Mouse (Mus musculus): ENCODE measurements at regions not wholly inside any gene's neighbourhood (a gene's known extent, or its start where the extent isn't known, plus 50 kb on each side); places are given as distances from the start of the nearest gene placed in this dataset.
"Not testable (repeated sequence)": the region's sequence is repeated elsewhere in the genome, so short reads cannot be mapped to it uniquely, and the experiment has no call there.

DNA sequence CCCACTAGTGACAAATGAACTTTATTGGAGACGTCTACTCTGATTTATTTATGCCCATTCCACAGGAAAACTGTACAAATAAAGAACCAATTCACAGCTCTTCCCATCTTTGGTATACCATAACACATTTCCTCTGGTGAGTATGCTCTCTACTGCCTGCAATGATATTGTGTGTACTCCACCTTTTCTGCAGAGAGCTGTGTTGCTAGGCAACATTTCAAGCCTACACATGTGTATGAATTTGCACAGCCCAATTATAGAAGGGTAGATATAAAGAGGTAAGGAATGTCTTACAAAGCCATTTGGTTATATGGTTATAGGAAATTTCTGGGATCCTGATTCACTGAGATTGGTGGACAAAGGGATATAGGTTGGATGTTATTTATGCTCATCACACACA is 227.4 kb downstream of the 4931408C20Rik start:
- TF ChIP-seq CTCF (IDR thresholded peaks at IDR 0.05; ENCODE audit: low read depth), result no peak
- WGBS, result 93% methylated on average over 1 of the region's 1 CpGs
- no peak for ATAC-seq

DNA sequence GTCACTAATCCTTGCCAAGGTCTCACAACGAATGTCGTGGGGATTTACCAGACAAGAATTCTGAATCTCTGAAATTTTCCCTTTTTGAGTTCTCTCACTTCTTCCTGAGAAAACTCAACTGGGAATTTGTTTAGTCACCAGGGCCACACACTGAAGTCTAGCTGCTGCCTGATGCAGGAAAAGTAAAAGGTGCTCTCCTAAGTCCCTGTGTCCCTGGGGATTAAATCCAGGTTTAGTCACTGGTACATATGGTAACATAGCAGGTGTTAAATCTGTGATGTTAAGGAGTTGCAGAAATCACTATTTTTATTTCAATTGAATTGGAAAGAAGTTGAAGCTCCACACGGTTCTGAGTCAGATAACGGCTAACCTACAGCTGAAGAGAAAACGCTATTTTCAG is 260.9 kb downstream of the 4931408C20Rik start:
- Histone ChIP-seq H3K9ac (replicated peaks; ENCODE audit: low read length) (no peak overlapping the region), H3K4me3 (ENCODE audit: low read length) (no peak overlapping the region), H3K27ac (no peak overlapping the region), H3K4me2 (ENCODE audit: low read depth, low read length) (no peak overlapping the region), H3K9me3 (ENCODE audit: low read length) (no peaks in the 10 kb centered on the region), H3K27me3 (ENCODE audit: insufficient read depth, low read length) (no peaks in the 10 kb centered on the region), H3K36me3 (ENCODE audit: insufficient read depth, low read length) (no peaks in the 10 kb centered on the region), H3K4me1 (ENCODE audit: insufficient read depth, low read length) (no peaks in the 10 kb centered on the region)
- ATAC-seq (no peak), DNase-seq (ENCODE audit: low spot score) (no peak)
- 83% methylated on average over 5 of the region's 5 CpGs for WGBS
- TF ChIP-seq CTCF (IDR thresholded peaks at IDR 0.05; ENCODE audit: low read depth), result no peak

More for the DNA sequence above, 227.4 kb downstream of the 4931408C20Rik start:
- Histone ChIP-seq H3K4me2 (ENCODE audit: low read depth, low read length) (no peak overlapping the region), H3K4me3 (ENCODE audit: low read length) (no peak overlapping the region), H3K27ac (no peak overlapping the region), H3K9ac (replicated peaks; ENCODE audit: low read length) (no peak overlapping the region), H3K36me3 (ENCODE audit: insufficient read depth, low read length) (no peaks in the 10 kb centered on the region), H3K9me3 (ENCODE audit: low read length) (no peaks in the 10 kb centered on the region), H3K4me1 (ENCODE audit: insufficient read depth, low read length) (no peaks in the 10 kb centered on the region), H3K27me3 (ENCODE audit: insufficient read depth, low read length) (no peaks in the 10 kb centered on the region)
- DNase-seq (ENCODE audit: low spot score), result no peak

DNA sequence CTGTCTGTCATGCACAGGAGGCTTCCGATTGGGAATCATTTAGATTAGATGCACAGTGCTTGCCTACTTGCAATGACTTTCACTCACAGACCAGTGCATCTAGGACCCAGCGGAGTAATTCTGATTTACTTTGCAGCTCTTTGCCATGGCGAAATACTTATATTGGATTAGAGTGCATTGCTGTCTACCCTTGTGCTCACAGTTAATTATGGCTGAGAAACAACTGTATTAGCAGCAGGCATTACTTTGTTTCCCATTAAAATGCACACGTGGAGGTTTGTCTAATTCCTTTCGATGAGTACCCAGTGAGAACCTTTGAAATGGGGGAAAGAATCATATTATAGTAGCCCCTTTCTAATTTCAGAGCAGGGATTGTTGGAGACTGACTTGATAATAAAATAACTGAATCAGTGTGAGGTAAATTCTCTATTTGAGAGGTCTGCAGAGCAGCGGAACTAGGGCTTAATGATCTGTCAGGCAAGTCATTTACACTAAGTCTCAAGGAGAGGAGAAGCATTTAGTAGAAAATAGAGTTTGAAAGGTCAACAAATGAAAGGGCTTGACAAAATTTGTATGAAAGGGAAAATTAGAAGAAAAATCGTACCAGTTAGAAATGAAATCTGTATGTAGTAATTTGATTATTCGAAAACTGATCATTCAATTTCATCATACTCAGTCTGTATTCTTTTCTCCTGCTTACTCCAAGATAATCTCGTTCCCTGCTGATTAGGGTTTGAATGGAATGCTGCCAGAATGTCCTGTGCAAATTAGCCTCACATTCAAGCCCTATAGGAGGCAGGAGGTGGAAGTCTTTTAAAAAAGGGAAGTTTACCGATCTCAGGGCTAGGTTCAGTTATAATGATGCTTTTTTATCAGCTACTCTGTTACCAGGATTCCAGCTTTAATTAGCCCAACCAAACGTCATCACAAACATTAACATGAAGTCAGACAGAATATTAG is 299.0 kb downstream of the 4931408C20Rik start:
- DNase-seq (ENCODE audit: low spot score) (peak; percentile 13), ATAC-seq (no peak)
- WGBS, result 29% methylated on average over 11 of the region's 11 CpGs
- Histone ChIP-seq H3K9me3 (ENCODE audit: low read length) (no peaks in the 10 kb centered on the region), H3K27ac (no peak overlapping the region), H3K4me2 (ENCODE audit: low read depth, low read length) (no peak overlapping the region), H3K9ac (replicated peaks; ENCODE audit: low read length) (no peak overlapping the region), H3K4me1 (ENCODE audit: insufficient read depth, low read length) (no peaks in the 10 kb centered on the region; the same call in 1 of the 2 replicates), H3K36me3 (ENCODE audit: insufficient read depth, low read length) (no peaks in the 10 kb centered on the region), H3K4me3 (ENCODE audit: low read length) (no peak overlapping the region), H3K27me3 (ENCODE audit: insufficient read depth, low read length) (no peaks in the 10 kb centered on the region)
- no peak for TF ChIP-seq CTCF (IDR thresholded peaks at IDR 0.05; ENCODE audit: low read depth)

DNA sequence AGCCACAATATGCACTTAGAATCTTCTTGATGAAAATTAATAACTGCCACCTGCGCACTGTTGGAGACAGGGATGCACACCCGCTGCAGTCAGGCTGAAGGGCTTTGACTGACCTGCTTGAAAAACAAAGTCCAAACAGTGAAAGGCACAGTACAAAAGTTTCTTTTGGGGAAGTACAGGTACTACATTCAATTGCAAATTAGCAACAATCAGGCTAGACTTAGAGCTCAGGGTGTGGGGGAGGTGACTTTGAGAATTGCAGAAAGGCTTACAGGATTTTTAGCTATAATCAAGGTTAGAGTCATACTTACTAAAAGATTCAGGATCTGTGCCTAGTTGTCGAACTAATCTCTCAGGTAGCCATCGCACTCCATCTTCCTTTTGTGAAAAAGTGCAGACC is 346.7 kb downstream of the 4931408C20Rik start:
- ATAC-seq, result no peak

DNA sequence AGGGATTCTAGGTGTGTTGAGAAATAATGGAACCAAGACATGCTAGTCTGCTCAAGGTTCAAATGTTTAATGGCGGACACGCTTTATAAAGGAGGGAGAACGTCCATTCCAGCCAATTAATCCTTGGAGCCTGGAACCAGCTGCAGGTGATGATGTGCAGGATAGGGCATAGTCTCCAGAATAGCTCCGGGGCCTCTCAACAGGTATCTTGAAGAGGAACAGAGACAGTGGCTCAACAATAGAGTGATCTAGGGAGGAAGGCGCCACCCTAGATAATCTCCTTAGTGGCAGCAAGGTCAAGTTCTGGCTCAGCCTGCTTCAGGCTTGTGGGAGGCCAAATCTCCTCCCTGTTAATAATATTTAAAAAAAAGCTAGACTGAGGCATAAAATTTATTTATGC is 347.4 kb downstream of the 4931408C20Rik start:
- not testable (repeated sequence) for H3K4me3 ChIP-seq (ENCODE audit: low read length); H3K27me3 ChIP-seq (ENCODE audit: insufficient read depth, low read length); H3K4me1 ChIP-seq (ENCODE audit: insufficient read depth, low read length); H3K4me2 ChIP-seq (ENCODE audit: low read depth, low read length); H3K9me3 ChIP-seq (ENCODE audit: low read length); H3K9ac ChIP-seq (replicated peaks; ENCODE audit: low read length); H3K36me3 ChIP-seq (ENCODE audit: insufficient read depth, low read length); DNase-seq (ENCODE audit: low spot score); H3K27ac ChIP-seq; ATAC-seq
- 90% methylated on average over 5 of the region's 5 CpGs for WGBS

More for the DNA sequence above, 346.7 kb downstream of the 4931408C20Rik start:
- no peak overlapping the region for H3K4me3 ChIP-seq (ENCODE audit: low read length)
- H3K9me3 ChIP-seq (ENCODE audit: low read length), result no peaks in the 10 kb centered on the region
- H3K4me2 ChIP-seq (ENCODE audit: low read depth, low read length), result no peak overlapping the region
- no peaks in the 10 kb centered on the region for H3K4me1 ChIP-seq (ENCODE audit: insufficient read depth, low read length)
- H3K27me3 ChIP-seq (ENCODE audit: insufficient read depth, low read length), result no peaks in the 10 kb centered on the region
- no peak for TF ChIP-seq CTCF (IDR thresholded peaks at IDR 0.05; ENCODE audit: low read depth)
- no peak for DNase-seq (ENCODE audit: low spot score)
- no peak overlapping the region for H3K9ac ChIP-seq (replicated peaks; ENCODE audit: low read length)
- H3K27ac ChIP-seq, result no peak overlapping the region
- H3K36me3 ChIP-seq (ENCODE audit: insufficient read depth, low read length), result no peaks in the 10 kb centered on the region
- WGBS, result 95% methylated on average over 4 of the region's 4 CpGs

DNA sequence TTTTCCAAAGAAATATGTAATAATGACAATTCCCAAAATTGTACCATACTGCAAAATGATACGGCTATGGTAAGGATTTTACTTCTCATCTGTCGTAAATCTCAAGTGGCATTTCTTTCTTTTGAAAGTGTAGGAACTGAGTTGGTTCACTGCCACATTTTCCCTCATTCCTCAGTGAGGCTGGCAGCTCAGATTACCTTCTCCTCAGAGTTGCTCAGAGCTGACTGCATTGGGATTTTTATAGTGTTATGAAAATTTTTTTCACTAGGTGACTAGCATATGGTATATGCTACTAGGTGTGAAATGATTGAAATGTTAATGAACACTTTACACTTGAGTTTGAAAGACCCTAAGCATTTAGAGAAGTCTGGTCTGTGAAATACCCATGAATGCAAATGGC is 397.7 kb downstream of the 4931408C20Rik start:
- DNase-seq (ENCODE audit: low spot score) (no peak), ATAC-seq (no peak)
- H3K36me3 ChIP-seq (ENCODE audit: insufficient read depth, low read length), result no peaks in the 10 kb centered on the region
- no peaks in the 10 kb centered on the region for H3K4me1 ChIP-seq (ENCODE audit: insufficient read depth, low read length)
- no peak overlapping the region for H3K4me3 ChIP-seq (ENCODE audit: low read length)
- TF ChIP-seq CTCF (IDR thresholded peaks at IDR 0.05; ENCODE audit: low read depth), result no peak
- H3K4me2 ChIP-seq (ENCODE audit: low read depth, low read length), result no peak overlapping the region
- no peaks in the 10 kb centered on the region for H3K27me3 ChIP-seq (ENCODE audit: insufficient read depth, low read length)
- H3K27ac ChIP-seq, result no peak overlapping the region
- H3K9me3 ChIP-seq (ENCODE audit: low read length), result no peaks in the 10 kb centered on the region
- 91% methylated on average over 2 of the region's 2 CpGs for WGBS
- no peak overlapping the region for H3K9ac ChIP-seq (replicated peaks; ENCODE audit: low read length)

Data from hindbrain, postnatal 0 days (tissue).